Mouse (Mus musculus) heart, embryonic 14.5 days (tissue): ENCODE results near the gene Scarb1. TPM values are rescaled to one million over a fixed set of nuclear protein-coding genes. Genes with fewer than 3 reads are reported as not detected.

Source experiments
- ATAC-seq: fragments of 200-750 bp; cut with Nextera tagmentation; 2 replicates; pipeline ENCODE4 v1.8.0; 2017; ENCODE audit warnings: low read depth, moderate TSS enrichment; ENCODE audit not compliant: insufficient number of reproducible peaks, insufficient read depth, low FRiP score
- H3K27ac ChIP-seq, 2 experiments: fragments of 200-500 bp in 1 of 2; fragments of 300-500 bp in 1 of 2; sonication (generic) in 1 of 2; replicated peaks in 1 of 2; 2 replicates each; pipeline ENCODE4 v1.5.1; 2012 to 2014; ENCODE audit warnings: low read depth in 2 of 2, low read length in 2 of 2, control low read depth in 1 of 2, mild to moderate bottlenecking in 1 of 2, mixed read lengths in 1 of 2; ENCODE audit not compliant: control insufficient read depth in 1 of 2, insufficient read depth in 1 of 2
- H3K27me3 ChIP-seq: fragments of 300-500 bp; sonication (generic); 2 replicates; pipeline ENCODE4 v1.6.1; 2014; ENCODE audit warnings: mild to moderate bottlenecking, low read length, control low read depth; ENCODE audit not compliant: control insufficient read depth, insufficient read depth
- H3K36me3 ChIP-seq: fragments of 300-500 bp; sonication (generic); 2 replicates; pipeline ENCODE4 v1.6.1; 2014; ENCODE audit warnings: mild to moderate bottlenecking, control low read depth, low read length, mixed read lengths; ENCODE audit not compliant: control insufficient read depth, insufficient read depth
- H3K4me1 ChIP-seq, 2 experiments: fragments of 200-500 bp in 1 of 2; fragments of 300-500 bp in 1 of 2; sonication (generic) in 1 of 2; 2 replicates each; pipeline ENCODE4 v1.6.1; 2012 to 2014; ENCODE audit warnings: low read length in 2 of 2, control low read depth in 1 of 2, mixed read lengths in 1 of 2; ENCODE audit not compliant: control insufficient read depth in 2 of 2, insufficient read depth in 2 of 2
- H3K4me2 ChIP-seq: fragments of 300-500 bp; sonication (generic); 2 replicates; pipeline ENCODE4 v1.6.1; 2014; ENCODE audit warnings: mild to moderate bottlenecking, low read length
- H3K4me3 ChIP-seq, 2 experiments: fragments of 200-500 bp in 1 of 2; fragments of 300-500 bp in 1 of 2; sonication (generic) in 1 of 2; 2 replicates each; pipeline ENCODE4 v1.5.1; 2012 to 2014; ENCODE audit warnings: low read length in 2 of 2, mild to moderate bottlenecking in 2 of 2, control low read depth in 1 of 2, low read depth in 1 of 2, moderate library complexity in 1 of 2; ENCODE audit not compliant: control insufficient read depth in 1 of 2, insufficient read depth in 1 of 2
- H3K9ac ChIP-seq: fragments of 300-500 bp; sonication (generic); 2 replicates; pipeline ENCODE4 v1.6.1; 2014; ENCODE audit warnings: mild to moderate bottlenecking, low read length
- H3K9me3 ChIP-seq: fragments of 300-500 bp; sonication (generic); 2 replicates; pipeline ENCODE4 v1.6.1; 2016; ENCODE audit warnings: low read length, control low read depth; ENCODE audit not compliant: control insufficient read depth
- WGBS: fragments of 180-500 bp; shearing (Covaris S2); extraction: QIAGEN DNeasy Blood & Tissue Kit; methylation state at CpG from one replicate; pipeline ENCODE4 v1.1.7; 2014; 5-methylcytosine and 5-hydroxymethylcytosine counted together
- polyA plus RNA-seq: library from polyadenylated mRNA; unstranded; fragments of >200 nt; fragmentation: Nextera tagmentation; extraction: Ambion mirVana; gene quantifications from 2 replicates; pipeline ENCODE4 v1.2.1, GENCODE M21; 2014

The Scarb1 gene
- polyA plus RNA-seq, 1 experiment from 2014 or later, result 61.6 TPM

DNA sequence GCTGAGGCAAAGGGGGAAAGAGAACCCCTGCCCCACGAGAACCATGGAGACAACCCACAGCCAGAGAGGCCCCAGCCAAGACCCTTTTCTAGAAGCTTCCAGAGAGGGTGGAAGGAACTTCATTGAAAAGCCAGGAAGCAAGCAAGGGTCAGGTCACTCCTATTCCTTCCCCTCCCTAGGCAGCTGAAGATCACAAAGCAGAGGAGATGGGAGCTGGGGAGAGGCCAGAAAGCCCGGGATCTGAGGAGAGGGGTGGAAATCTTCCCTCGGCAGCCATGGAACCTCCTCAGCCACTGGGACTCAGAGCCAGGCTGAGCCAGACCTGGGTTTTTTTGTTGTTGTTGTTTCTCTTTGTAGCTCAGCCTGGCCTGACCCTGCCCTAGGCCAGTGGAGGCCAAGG is 9.8 kb downstream of the Scarb1 start:
- Histone ChIP-seq H3K27me3 (no peaks in the 10 kb centered on the region), H3K36me3 (no peaks in the 10 kb centered on the region), H3K4me2 (no peak overlapping the region), H3K9ac (peak overlapping the region; percentile 54), H3K4me1 (peaks cover 37 to 44% of the 10 kb centered on the region in 2 experiments), H3K9me3 (no peaks in the 10 kb centered on the region), H3K27ac (peak overlapping the region; percentile 5 to 72; a peak in 2 of 4 replicates), H3K4me3 (no peak overlapping the region)
- no peak for ATAC-seq
- 43% methylated on average over 3 of the region's 3 CpGs for WGBS

DNA sequence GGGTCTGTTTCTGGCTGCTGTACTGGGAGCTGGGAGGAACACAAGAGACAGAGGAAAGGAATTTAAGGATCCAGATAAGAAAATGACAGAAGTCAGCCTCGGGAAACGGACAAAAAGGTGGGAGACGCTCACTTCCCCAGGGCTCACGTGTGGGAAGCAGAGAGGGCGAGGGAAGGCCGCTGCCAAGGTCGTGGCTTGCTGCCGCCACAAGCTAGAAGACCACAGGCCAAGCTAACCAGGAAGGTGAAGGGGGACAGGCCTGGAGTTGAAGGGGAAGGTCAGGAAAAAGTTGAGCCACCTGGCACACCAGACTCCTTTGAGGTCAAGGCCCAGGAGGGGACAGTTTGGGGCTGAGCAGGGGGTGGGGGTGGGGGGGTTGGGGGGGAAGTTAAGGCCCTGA is 10.2 kb downstream of the Scarb1 start:
- no peak overlapping the region for H3K4me3 ChIP-seq
- H3K27me3 ChIP-seq, result no peaks in the 10 kb centered on the region
- H3K9ac ChIP-seq, result peak overlapping the region; percentile 54
- ATAC-seq, result no peak
- H3K27ac ChIP-seq, result peak overlapping the region; percentile 15 to 72; a peak in 3 of 4 replicates
- peaks cover 41 to 49% of the 10 kb centered on the region in 2 experiments for H3K4me1 ChIP-seq
- 21% methylated on average over 8 of the region's 8 CpGs for WGBS
- H3K36me3 ChIP-seq, result no peaks in the 10 kb centered on the region
- no peaks in the 10 kb centered on the region for H3K9me3 ChIP-seq
- no peak overlapping the region for H3K4me2 ChIP-seq

DNA sequence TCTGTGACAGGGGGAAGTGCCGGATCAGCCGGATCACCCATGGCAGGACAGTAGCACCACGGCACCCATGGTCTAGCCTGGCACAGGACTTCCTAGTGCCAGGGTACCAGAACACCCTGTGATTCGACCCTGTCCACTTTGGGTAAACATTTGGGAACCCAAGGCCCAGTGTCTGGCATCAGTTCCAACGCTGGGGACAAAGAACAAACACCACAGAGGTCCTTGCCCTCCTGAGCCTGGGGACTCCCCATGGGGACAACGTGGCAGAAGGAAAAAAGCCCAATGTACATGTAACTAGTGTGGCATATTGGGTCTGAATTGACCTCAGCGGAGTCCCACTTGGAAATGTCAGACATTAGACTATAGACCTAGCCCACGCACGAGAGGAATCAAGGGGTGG is 10.7 kb downstream of the Scarb1 start:
- Histone ChIP-seq H3K9ac (no peak overlapping the region), H3K27ac (peak overlapping the region; percentile 15 to 72; a peak in 3 of 4 replicates)

DNA sequence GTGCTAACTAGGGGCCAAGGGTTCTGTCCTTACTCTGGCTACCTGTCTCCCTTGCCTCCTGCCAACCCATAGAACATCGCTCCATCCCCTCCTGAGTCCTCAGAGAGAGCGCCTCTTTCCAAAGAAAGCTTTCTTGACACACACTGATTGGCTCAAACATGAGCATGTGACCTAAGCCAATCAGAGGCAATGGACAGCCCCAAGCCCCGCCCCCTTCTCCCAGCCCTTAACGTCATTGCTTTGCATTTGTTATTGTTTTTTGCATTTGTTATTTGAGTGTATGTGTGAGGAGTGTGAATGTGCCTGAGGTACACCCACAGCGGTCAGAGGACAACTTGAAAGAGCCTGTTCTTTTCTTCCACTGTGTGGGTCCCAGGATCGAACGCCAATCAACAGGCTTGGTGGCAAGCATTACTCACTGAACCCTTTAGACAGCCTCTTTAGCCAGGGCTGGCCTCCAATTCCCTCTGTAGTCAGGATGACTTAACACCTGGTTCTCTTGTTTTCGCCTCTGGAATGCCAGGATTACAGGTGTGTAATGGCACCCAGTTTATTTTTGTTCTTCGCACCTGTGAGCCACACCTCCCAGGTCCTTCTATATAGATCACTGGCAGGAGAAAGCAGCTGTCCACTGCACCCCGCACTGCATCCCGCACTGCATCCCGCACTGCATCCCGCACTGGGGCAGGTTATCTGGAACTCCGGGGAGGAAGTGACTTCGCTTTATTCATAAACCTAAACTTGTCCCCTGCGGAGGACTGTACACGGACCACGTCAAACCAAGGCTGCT is 13.1 kb downstream of the Scarb1 start:
- no peak overlapping the region for H3K27ac ChIP-seq
- H3K9ac ChIP-seq, result no peak overlapping the region
- H3K4me3 ChIP-seq, result peak overlapping the region in 1 of 2 experiments; percentile 31; a peak in 2 of 4 replicates
- no peaks in the 10 kb centered on the region for H3K36me3 ChIP-seq
- peak overlapping the region; percentile 39 for H3K4me2 ChIP-seq
- WGBS, result 62% methylated on average over 18 of the region's 18 CpGs
- H3K9me3 ChIP-seq, result no peaks in the 10 kb centered on the region
- no peaks in the 10 kb centered on the region for H3K27me3 ChIP-seq
- no peak for ATAC-seq
- peaks cover 47 to 53% of the 10 kb centered on the region in 2 experiments for H3K4me1 ChIP-seq

More for the DNA sequence above, 10.7 kb downstream of the Scarb1 start:
- Histone ChIP-seq H3K4me2 (no peak overlapping the region), H3K9me3 (no peaks in the 10 kb centered on the region), H3K27me3 (no peaks in the 10 kb centered on the region), H3K4me1 (peaks cover 46 to 54% of the 10 kb centered on the region in 2 experiments), H3K36me3 (no peaks in the 10 kb centered on the region), H3K4me3 (no peak overlapping the region)
- WGBS, result 70% methylated on average over 9 of the region's 9 CpGs
- ATAC-seq, result no peak

DNA sequence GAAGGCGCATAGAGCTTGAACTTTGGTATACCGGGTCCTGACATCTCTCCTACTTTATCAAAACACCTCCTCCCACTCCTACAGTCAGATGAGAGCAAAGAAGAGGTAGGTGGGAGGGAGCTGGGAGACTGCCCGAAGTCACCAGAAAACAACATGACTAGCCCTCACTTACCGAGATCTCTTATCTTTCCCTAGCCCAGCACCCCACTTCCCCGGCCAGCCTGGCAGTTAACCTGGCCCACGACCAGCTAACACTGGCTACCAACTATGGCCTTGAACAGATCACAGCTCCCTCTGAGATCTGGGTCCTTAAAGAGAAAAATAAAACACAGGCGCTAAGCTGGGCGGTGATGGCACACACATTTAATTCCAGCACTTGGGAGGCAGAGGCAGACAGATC is 14.5 kb downstream of the Scarb1 start:
- H3K9me3 ChIP-seq, result no peaks in the 10 kb centered on the region
- WGBS, result 44% methylated on average over 8 of the region's 8 CpGs
- no peaks in the 10 kb centered on the region for H3K27me3 ChIP-seq
- peak overlapping the region; percentile 40 for H3K4me2 ChIP-seq
- H3K9ac ChIP-seq, result peak overlapping the region; percentile 45; the same call in 1 of the 2 replicates
- peaks cover 37 to 46% of the 10 kb centered on the region in 2 experiments for H3K4me1 ChIP-seq
- no peaks in the 10 kb centered on the region for H3K36me3 ChIP-seq
- no peak for ATAC-seq
- H3K27ac ChIP-seq, result peak overlapping the region; percentile 63 to 80
- no peak overlapping the region for H3K4me3 ChIP-seq

DNA sequence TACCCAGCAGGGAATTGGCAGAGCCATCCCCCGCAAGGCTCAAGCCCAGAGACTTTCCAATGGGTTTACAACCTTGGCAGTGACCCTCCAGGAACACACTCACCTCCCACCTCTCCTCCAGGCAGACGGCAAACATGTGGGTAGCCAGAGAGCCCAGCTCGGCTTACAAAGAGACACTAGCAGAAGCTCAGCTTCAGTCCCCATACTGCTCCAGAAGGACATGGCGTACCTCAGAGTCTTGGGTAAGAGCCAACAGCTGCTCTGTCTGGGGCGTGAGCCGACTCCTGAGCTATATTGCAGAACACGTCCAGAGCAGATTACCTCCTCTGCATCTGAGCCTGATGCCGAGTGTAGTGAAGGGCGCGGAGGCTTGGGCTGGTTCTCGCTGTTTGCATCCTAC is 15.0 kb downstream of the Scarb1 start:
- no peak overlapping the region for H3K4me3 ChIP-seq
- no peaks in the 10 kb centered on the region for H3K27me3 ChIP-seq
- no peaks in the 10 kb centered on the region for H3K36me3 ChIP-seq
- peak overlapping the region; percentile 40 for H3K4me2 ChIP-seq
- H3K27ac ChIP-seq, result peak overlapping the region; percentile 63 to 80
- peak overlapping the region; percentile 45; the same call in 1 of the 2 replicates for H3K9ac ChIP-seq
- no peaks in the 10 kb centered on the region for H3K9me3 ChIP-seq
- peak; percentile 64; the same call in 1 of the 2 replicates for ATAC-seq
- peaks cover 33 to 41% of the 10 kb centered on the region in 2 experiments for H3K4me1 ChIP-seq
- 32% methylated on average over 11 of the region's 11 CpGs for WGBS

DNA sequence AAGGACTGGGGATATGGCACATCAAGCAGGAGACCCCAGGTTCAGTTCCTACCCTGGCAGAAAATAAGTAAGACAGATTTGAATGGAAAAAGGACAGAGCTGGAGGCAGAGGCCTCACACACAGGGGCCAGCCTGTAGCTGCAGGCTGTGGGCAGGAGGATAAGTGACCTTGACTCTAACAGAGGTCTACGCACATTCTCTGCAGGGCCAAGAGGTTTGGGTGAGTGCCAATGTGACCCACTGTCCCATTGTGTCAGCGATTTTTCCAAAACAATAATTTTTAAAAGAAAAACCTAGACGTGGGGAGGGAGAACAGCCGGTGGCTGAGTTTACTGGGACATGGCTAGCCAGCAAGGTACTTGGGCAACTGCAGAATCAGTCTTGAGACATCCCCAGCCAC is 15.6 kb downstream of the Scarb1 start:
- Histone ChIP-seq H3K9ac (no peak overlapping the region), H3K4me2 (no peak overlapping the region), H3K27me3 (no peaks in the 10 kb centered on the region), H3K4me3 (no peak overlapping the region), H3K36me3 (no peaks in the 10 kb centered on the region), H3K27ac (peak overlapping the region; percentile 63 to 80), H3K4me1 (peaks cover 32 to 39% of the 10 kb centered on the region in 2 experiments), H3K9me3 (no peaks in the 10 kb centered on the region)
- 46% methylated on average over 4 of the region's 4 CpGs for WGBS
- ATAC-seq, result no peak
